In the genomic region with DNA sequence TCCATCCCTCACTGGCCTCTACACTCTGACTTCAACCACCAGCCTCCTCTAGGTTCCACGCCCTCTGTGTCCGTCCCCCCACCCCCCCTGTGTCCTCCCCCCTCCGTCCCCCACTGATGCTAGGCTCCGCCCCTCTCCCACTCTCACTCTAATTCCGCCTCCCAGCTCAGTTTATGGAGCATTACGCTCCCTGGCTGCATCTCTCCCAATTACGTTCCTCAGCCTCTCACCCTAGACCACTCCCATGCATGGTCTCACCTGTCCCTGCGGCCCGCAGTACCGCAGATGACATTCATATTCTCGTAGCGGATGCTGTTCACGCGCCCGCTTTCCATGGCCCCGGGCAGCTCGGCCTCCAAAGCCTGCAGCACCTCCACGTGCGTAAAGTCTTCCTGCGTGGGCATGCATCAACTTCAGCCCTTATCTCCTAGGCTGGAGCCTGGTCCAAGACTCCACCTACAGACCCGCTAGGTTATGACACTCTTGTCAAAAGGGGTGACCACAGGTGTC, we compare ENCODE assay signal across 8 mouse cellular contexts. TPM values are rescaled to one million over a fixed set of nuclear protein-coding genes. Genes with fewer than 3 reads are reported as not detected.
DNase-seq lines count a peak whose midpoint lies in the region; ATAC-seq lines count a peak whose summit lies in the region.

No protein-coding gene starts in this region.

- H3K4me1 ChIP-seq in heart, embryonic 10.5 days = peaks cover 42% of the 10 kb centered on the region
- peaks cover 27% of the 10 kb centered on the region for H3K4me1 ChIP-seq in hindbrain, embryonic 14.5 days (replicated peaks; ENCODE audit: control insufficient read depth, insufficient read depth, low read length)
- peaks cover 37% of the 10 kb centered on the region for H3K4me1 ChIP-seq in midbrain, embryonic 15.5 days

- no peak for DNase-seq in heart, embryonic 10.5 days (ENCODE audit: low spot score)
- no peak for DNase-seq in heart, postnatal 10 days
- peak; percentile 37 for DNase-seq in right cerebral cortex, postnatal 4 days
- DNase-seq in right cerebral cortex, postnatal 36 days (ENCODE audit: low spot score in 2 of 2) = no peak
- no peak for DNase-seq in hindbrain, embryonic 14.5 days (ENCODE audit: low spot score)
- no peak for DNase-seq in gastrocnemius, postnatal 25 days

- H3K9me3 ChIP-seq in heart, embryonic 10.5 days = no peaks in the 10 kb centered on the region
- H3K9me3 ChIP-seq in hindbrain, embryonic 14.5 days (ENCODE audit: control insufficient read depth, low read length) = no peaks in the 10 kb centered on the region
- no peaks in the 10 kb centered on the region for H3K9me3 ChIP-seq in midbrain, embryonic 15.5 days

- peak overlapping the region; percentile 62 for H3K4me3 ChIP-seq in heart, embryonic 10.5 days
- peak overlapping the region; percentile 43 for H3K4me3 ChIP-seq in hindbrain, embryonic 14.5 days (replicated peaks; ENCODE audit: low read length)
- peak overlapping the region; percentile 52 for H3K4me3 ChIP-seq in midbrain, embryonic 15.5 days

- WGBS in heart, embryonic 10.5 days = 16% methylated on average over 21 of the region's 21 CpGs
- WGBS in hindbrain, embryonic 14.5 days = 10% methylated on average over 21 of the region's 21 CpGs
- 6% methylated on average over 21 of the region's 21 CpGs for WGBS in midbrain, embryonic 15.5 days

- H3K27ac ChIP-seq in heart, embryonic 10.5 days = no peak overlapping the region
- H3K27ac ChIP-seq in hindbrain, embryonic 14.5 days = peak overlapping the region; percentile 93
- H3K27ac ChIP-seq in midbrain, embryonic 15.5 days = peak overlapping the region; percentile 95

- no peaks in the 10 kb centered on the region for H3K36me3 ChIP-seq in heart, embryonic 10.5 days
- H3K36me3 ChIP-seq in hindbrain, embryonic 14.5 days (replicated peaks; ENCODE audit: control insufficient read depth, insufficient read depth) = peaks cover 11% of the 10 kb centered on the region; the same call in 1 of the 2 replicates
- H3K36me3 ChIP-seq in midbrain, embryonic 15.5 days (replicated peaks) = 0 out of 2 replicates have a peak, but pooled peaks cover 4% of the 10 kb centered on the region

- ATAC-seq in hindbrain, embryonic 14.5 days (ENCODE audit: low FRiP score) = peak; percentile 44
- peak; percentile 43 for ATAC-seq in midbrain, embryonic 15.5 days (replicated peaks)
- ATAC-seq in erythroblast, adult 5-6 weeks (replicated peaks; ENCODE audit: low FRiP score, poor library complexity, severe bottlenecking) = no peak

- intact Hi-C loops in heart, postnatal 10 days (cut with DNase I) = no loop called here

- peak overlapping the region; percentile 84 for H3K4me2 ChIP-seq in hindbrain, embryonic 14.5 days (replicated peaks)
- peak overlapping the region; percentile 97 for H3K4me2 ChIP-seq in midbrain, embryonic 15.5 days

- H3K9ac ChIP-seq in hindbrain, embryonic 14.5 days = peak overlapping the region; percentile 64
- peak overlapping the region; percentile 75 for H3K9ac ChIP-seq in midbrain, embryonic 15.5 days

- peaks cover 67% of the 10 kb centered on the region for H3K27me3 ChIP-seq in heart, embryonic 10.5 days (ENCODE audit: insufficient read depth, poor library complexity, severe bottlenecking)
- H3K27me3 ChIP-seq in hindbrain, embryonic 14.5 days (ENCODE audit: control insufficient read depth, insufficient read depth, low read length) = peaks cover 11% of the 10 kb centered on the region
- H3K27me3 ChIP-seq in midbrain, embryonic 15.5 days (replicated peaks) = peaks cover 10% of the 10 kb centered on the region; the same call in 1 of the 2 replicates

RNA-seq across cellular contexts. Expression of gene Syt3, which starts 23.1 kb away (rescaled TPM):
- 0.74 and 0.78 TPM in 2 replicates for polyA plus RNA-seq in heart, embryonic 10.5 days (2016; fragmentation: Nextera tagmentation; extraction: Ambion mirVana)
- 1 to 10 TPM in 1 of 2 experiments, under 1 TPM in 1; 0.74 to 1.3 TPM for total RNA-seq in heart, postnatal 10 days (2021)
- 61.8 and 70.8 TPM in 2 replicates for polyA plus RNA-seq in hindbrain, embryonic 14.5 days (2014; fragmentation: Nextera tagmentation; extraction: Ambion mirVana)
- polyA plus RNA-seq in midbrain, embryonic 15.5 days (2015; fragmentation: Nextera tagmentation; extraction: Ambion mirVana) = 56.3 and 57.2 TPM in 2 replicates
- not detected in 2 replicates for total RNA-seq in erythroblast, adult 5-6 weeks (2015; ENCODE audit: low replicate concordance)
- total RNA-seq in erythroblast, adult 5-6 weeks (2017; ENCODE audit: low replicate concordance) = not detected in 2 replicates
- total RNA-seq in gastrocnemius, postnatal 25 days (2021) = 1 to 10 TPM; 1.1 to 1.8 TPM

RNA-seq across cellular contexts. Expression of gene 1700008O03Rik, which starts 24.8 kb away (rescaled TPM):
- polyA plus RNA-seq in heart, embryonic 10.5 days (2016; fragmentation: Nextera tagmentation; extraction: Ambion mirVana) = 0.49 and 0.83 TPM in 2 replicates
- total RNA-seq in heart, postnatal 10 days (2021) = under 1 TPM in 1 of 2 experiments, not detected in 1; 0.40 TPM
- polyA plus RNA-seq in hindbrain, embryonic 14.5 days (2014; fragmentation: Nextera tagmentation; extraction: Ambion mirVana) = 2.1 and 2.8 TPM in 2 replicates
- 2.1 and 2.6 TPM in 2 replicates for polyA plus RNA-seq in midbrain, embryonic 15.5 days (2015; fragmentation: Nextera tagmentation; extraction: Ambion mirVana)
- total RNA-seq in erythroblast, adult 5-6 weeks (2015; ENCODE audit: low replicate concordance) = not detected in 2 replicates
- not detected in 2 replicates for total RNA-seq in erythroblast, adult 5-6 weeks (2017; ENCODE audit: low replicate concordance)
- total RNA-seq in gastrocnemius, postnatal 25 days (2021) = not detected

RNA-seq across cellular contexts. Expression of gene Shank1, which starts 50.8 kb away (rescaled TPM):
- 0.47 and 0.84 TPM in 2 replicates for polyA plus RNA-seq in heart, embryonic 10.5 days (2016; fragmentation: Nextera tagmentation; extraction: Ambion mirVana)
- 1 to 10 TPM; 1.4 TPM for total RNA-seq in heart, postnatal 10 days (2021)
- 40.3 and 46.8 TPM in 2 replicates for polyA plus RNA-seq in hindbrain, embryonic 14.5 days (2014; fragmentation: Nextera tagmentation; extraction: Ambion mirVana)
- 39.8 and 46.5 TPM in 2 replicates for polyA plus RNA-seq in midbrain, embryonic 15.5 days (2015; fragmentation: Nextera tagmentation; extraction: Ambion mirVana)
- not detected in 2 replicates for total RNA-seq in erythroblast, adult 5-6 weeks (2015; ENCODE audit: low replicate concordance)
- total RNA-seq in erythroblast, adult 5-6 weeks (2017; ENCODE audit: low replicate concordance) = not detected in 2 replicates
- under 1 TPM; 0.49 to 0.54 TPM for total RNA-seq in gastrocnemius, postnatal 25 days (2021)

RNA-seq across cellular contexts. Expression of gene Clec11a, which starts 54.1 kb away (rescaled TPM):
- 0.60 and 1.2 TPM in 2 replicates for polyA plus RNA-seq in heart, embryonic 10.5 days (2016; fragmentation: Nextera tagmentation; extraction: Ambion mirVana)
- total RNA-seq in heart, postnatal 10 days (2021) = 1 to 10 TPM; 1.1 TPM
- 3.6 and 3.7 TPM in 2 replicates for polyA plus RNA-seq in hindbrain, embryonic 14.5 days (2014; fragmentation: Nextera tagmentation; extraction: Ambion mirVana)
- polyA plus RNA-seq in midbrain, embryonic 15.5 days (2015; fragmentation: Nextera tagmentation; extraction: Ambion mirVana) = 3.6 and 3.9 TPM in 2 replicates
- 0.19 and 0.63 TPM in 2 replicates for total RNA-seq in erythroblast, adult 5-6 weeks (2015; ENCODE audit: low replicate concordance)
- total RNA-seq in erythroblast, adult 5-6 weeks (2017; ENCODE audit: low replicate concordance) = 0.28 and 1.0 TPM in 2 replicates
- total RNA-seq in gastrocnemius, postnatal 25 days (2021) = 1 to 10 TPM; 1.9 to 2.6 TPM
